Mouse (Mus musculus): ENCODE measurements around the gene Masp2.

- TF ChIP-seq CTCF (IDR thresholded peaks at IDR 0.05) = no peak
- TF ChIP-seq EP300 (IDR thresholded peaks at IDR 0.05) = no peak
Observed at GRCm38 (mm10) chr4:148622485-148622884, 20.1 kb downstream of the Masp2 start.
